In the genomic region with DNA sequence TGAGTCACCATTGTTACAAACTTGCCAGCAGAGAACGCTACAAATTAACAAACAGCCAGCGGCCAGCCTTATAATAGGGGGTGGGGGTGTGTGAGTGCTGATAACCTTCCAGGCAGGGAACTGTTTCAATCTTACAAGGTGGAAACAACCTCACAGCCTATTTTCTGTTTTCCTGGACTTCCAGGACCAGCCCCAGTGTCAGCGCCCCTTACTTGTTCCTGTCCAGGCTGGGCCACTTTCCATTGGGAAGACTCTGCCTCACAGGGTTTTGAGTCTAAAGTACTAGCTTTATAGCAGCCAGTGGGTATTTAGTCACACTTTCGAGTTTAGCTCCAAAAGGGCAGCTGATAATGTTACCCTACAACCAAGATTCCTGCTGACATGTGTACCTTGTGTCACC, we compare ENCODE assay signal across 8 mouse cellular contexts. TPM values are rescaled to one million over a fixed set of nuclear protein-coding genes. Genes with fewer than 3 reads are reported as not detected.
DNase-seq lines count a peak whose midpoint lies in the region; ATAC-seq lines count a peak whose summit lies in the region.

No protein-coding gene starts in this region.

- no peak overlapping the region for H3K4me2 ChIP-seq in hindbrain, embryonic 11.5 days (replicated peaks; ENCODE audit: low read depth, low read length)
- 0 out of 2 replicates have a peak overlapping the region, but pooled peaks have one; percentile 6 for H3K4me2 ChIP-seq in forebrain, embryonic 15.5 days (replicated peaks)
- H3K4me2 ChIP-seq in neural tube, embryonic 15.5 days: peak overlapping the region; percentile 71

- H3K36me3 ChIP-seq in hindbrain, embryonic 10.5 days: 0 out of 2 replicates have a peak, but pooled peaks cover under 1% of the 10 kb centered on the region
- H3K36me3 ChIP-seq in hindbrain, embryonic 11.5 days (ENCODE audit: control insufficient read depth, insufficient read depth, low read length): no peaks in the 10 kb centered on the region
- H3K36me3 ChIP-seq in forebrain, embryonic 15.5 days: no peaks in the 10 kb centered on the region
- H3K36me3 ChIP-seq in neural tube, embryonic 15.5 days: no peaks in the 10 kb centered on the region

- WGBS in hindbrain, embryonic 10.5 days: 43% methylated on average over 4 of the region's 4 CpGs
- 49% methylated on average over 4 of the region's 4 CpGs for WGBS in hindbrain, embryonic 11.5 days
- WGBS in forebrain, embryonic 15.5 days: 42% methylated on average over 4 of the region's 4 CpGs
- whole genome bisulfite sequencing in neural tube, embryonic 15.5 days: 39% methylated on average over 4 of the region's 4 CpGs

- H3K4me1 ChIP-seq in hindbrain, embryonic 10.5 days (replicated peaks): peaks cover 84% of the 10 kb centered on the region
- H3K4me1 ChIP-seq in hindbrain, embryonic 11.5 days (replicated peaks; ENCODE audit: control insufficient read depth, insufficient read depth, low read length): no peaks in the 10 kb centered on the region; the same call in 1 of the 2 replicates
- H3K4me1 ChIP-seq in forebrain, embryonic 15.5 days: peaks cover 72% of the 10 kb centered on the region
- peaks cover 75% of the 10 kb centered on the region for H3K4me1 ChIP-seq in neural tube, embryonic 15.5 days

- H3K9me3 ChIP-seq in hindbrain, embryonic 10.5 days: no peaks in the 10 kb centered on the region
- H3K9me3 ChIP-seq in hindbrain, embryonic 11.5 days (ENCODE audit: control insufficient read depth, low read length): no peaks in the 10 kb centered on the region
- H3K9me3 ChIP-seq in forebrain, embryonic 15.5 days: no peaks in the 10 kb centered on the region
- H3K9me3 ChIP-seq in neural tube, embryonic 15.5 days (replicated peaks): no peaks in the 10 kb centered on the region

- no peak overlapping the region for H3K27ac ChIP-seq in hindbrain, embryonic 10.5 days
- H3K27ac ChIP-seq in hindbrain, embryonic 11.5 days (ENCODE audit: low read depth, low read length): no peak overlapping the region
- H3K27ac ChIP-seq in forebrain, embryonic 15.5 days (replicated peaks): no peak overlapping the region
- H3K27ac ChIP-seq in neural tube, embryonic 15.5 days (replicated peaks): 0 out of 2 replicates have a peak overlapping the region, but pooled peaks have one; percentile 11

- H3K27me3 ChIP-seq in hindbrain, embryonic 10.5 days (ENCODE audit: insufficient read depth, poor library complexity, severe bottlenecking): peaks cover 15% of the 10 kb centered on the region; the same call in 1 of the 2 replicates
- no peaks in the 10 kb centered on the region for H3K27me3 ChIP-seq in hindbrain, embryonic 11.5 days (ENCODE audit: control insufficient read depth, insufficient read depth, low read length)
- H3K27me3 ChIP-seq in forebrain, embryonic 15.5 days: no peaks in the 10 kb centered on the region
- H3K27me3 ChIP-seq in neural tube, embryonic 15.5 days (replicated peaks): no peaks in the 10 kb centered on the region

- DNase-seq in hindbrain, embryonic 10.5 days (ENCODE audit: low spot score): no peak
- DNase-seq in hindbrain, embryonic 11.5 days (ENCODE audit: low spot score): no peak
- peak; percentile 52 to 59 for DNase-seq in kidney, postnatal 36 days
- no peak for DNase-seq in retina, embryonic 14.5 days (ENCODE audit: low spot score)
- DNase-seq in cerebellum, adult 9-11 months: no peak
- DNase-seq in natural killer cell, adult 2 months (ENCODE audit: low spot score in 2 of 2): no peak

- no peak overlapping the region for H3K9ac ChIP-seq in hindbrain, embryonic 11.5 days (ENCODE audit: low read depth, low read length)
- no peak overlapping the region for H3K9ac ChIP-seq in forebrain, embryonic 15.5 days (replicated peaks)
- 0 out of 2 replicates have a peak overlapping the region, but pooled peaks have one; percentile 9 for H3K9ac ChIP-seq in neural tube, embryonic 15.5 days (replicated peaks)

- ATAC-seq in hindbrain, embryonic 11.5 days (ENCODE audit: low FRiP score): no peak
- no peak for ATAC-seq in forebrain, embryonic 15.5 days (replicated peaks)
- ATAC-seq in neural tube, embryonic 15.5 days (ENCODE audit: low FRiP score): no peak

- H3K4me3 ChIP-seq in hindbrain, embryonic 10.5 days: 0 out of 2 replicates have a peak overlapping the region, but pooled peaks have one; percentile 84
- H3K4me3 ChIP-seq in hindbrain, embryonic 11.5 days (ENCODE audit: low read depth, low read length): no peak overlapping the region
- no peak overlapping the region for H3K4me3 ChIP-seq in forebrain, embryonic 15.5 days
- H3K4me3 ChIP-seq in neural tube, embryonic 15.5 days (replicated peaks): 0 out of 2 replicates have a peak overlapping the region, but pooled peaks have one; percentile 83

RNA-seq across cellular contexts. Expression of gene Atp1a1, which starts 2.8 kb away (rescaled TPM):
- polyA plus RNA-seq in hindbrain, embryonic 10.5 days (2016; fragmentation: Nextera tagmentation; extraction: Ambion mirVana): 50.2 and 63.3 TPM in 2 replicates
- 89.9 and 93.0 TPM in 2 replicates for polyA plus RNA-seq in hindbrain, embryonic 11.5 days (2014; fragmentation: Nextera tagmentation; extraction: Ambion mirVana)
- polyA plus RNA-seq in forebrain, embryonic 15.5 days (2015; fragmentation: Nextera tagmentation; extraction: Ambion mirVana): 39.7 and 43.7 TPM in 2 replicates
- polyA plus RNA-seq in neural tube, embryonic 15.5 days (2015; fragmentation: Nextera tagmentation; extraction: Ambion mirVana): 77.2 and 88.7 TPM in 2 replicates

Comparison
In these comparisons a context has a peak if more than half of its experiments do, and no peak if none do; other contexts are left out.
1. H3K4me3 ChIP-seq: peak in hindbrain, embryonic 10.5 days (single experiment) and neural tube, embryonic 15.5 days (single experiment); none in hindbrain, embryonic 11.5 days (single experiment) and forebrain, embryonic 15.5 days (single experiment).
2. DNase-seq: peak in kidney, postnatal 36 days (2 of 2); none in hindbrain, embryonic 10.5 days (single experiment), hindbrain, embryonic 11.5 days (single experiment), retina, embryonic 14.5 days (single experiment), cerebellum, adult 9-11 months (single experiment) and natural killer cell, adult 2 months (0 of 2).